Mouse (Mus musculus): ENCODE data around the gene Gpr155. TPM values are rescaled to one million over a fixed set of nuclear protein-coding genes. Genes with fewer than 3 reads are reported as not detected.
A peak's percentile ranks its signal among the peaks of the same experiment; 100 is the strongest.

Gene Gpr155
- total RNA-seq, 1 experiment from 2014 or later, result 3.9 TPM

DNA sequence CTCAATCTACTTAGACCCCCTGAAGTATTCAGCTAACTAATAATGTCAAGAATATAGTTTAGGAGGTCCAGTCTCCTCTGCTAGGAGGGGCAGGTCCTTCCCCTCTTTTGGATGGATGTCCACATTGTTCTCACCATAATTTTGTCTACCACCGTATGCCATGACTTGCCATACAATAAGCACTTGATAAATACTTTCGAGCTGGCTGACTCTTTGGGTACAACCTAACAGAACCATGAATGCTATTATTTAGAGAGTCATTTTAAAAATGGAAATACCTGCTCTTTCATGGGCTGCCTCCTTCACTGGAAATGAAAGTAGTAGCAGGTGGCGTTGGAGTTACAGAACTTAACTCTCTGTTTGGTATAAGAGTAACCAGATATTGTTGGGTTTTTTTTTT is 3.6 kb upstream of the Gpr155 start:
- no peak for ATAC-seq (replicated peaks; ENCODE audit: low read depth, poor library complexity, severe bottlenecking)

DNA sequence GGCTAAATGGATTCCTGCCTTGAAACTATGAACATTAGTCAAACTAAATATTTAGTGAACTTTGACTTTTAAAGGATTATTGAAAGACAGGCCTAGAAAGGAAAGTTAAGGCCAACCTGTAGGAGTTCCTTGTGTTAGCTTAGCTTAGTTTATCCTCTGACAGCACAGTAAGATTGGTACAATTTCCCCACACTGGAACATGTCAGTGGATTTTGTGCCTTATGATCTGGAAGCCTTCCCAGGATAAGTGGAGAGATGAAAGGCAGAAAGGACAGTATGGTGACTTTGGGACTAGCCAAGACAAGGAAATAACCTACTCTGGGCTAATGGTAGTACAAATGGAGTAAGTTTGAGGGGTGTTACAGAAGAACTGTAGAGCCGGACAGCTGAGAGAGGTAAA is 1.4 kb upstream of the Gpr155 start:
- ATAC-seq (replicated peaks; ENCODE audit: low read depth, poor library complexity, severe bottlenecking), result no peak

DNA sequence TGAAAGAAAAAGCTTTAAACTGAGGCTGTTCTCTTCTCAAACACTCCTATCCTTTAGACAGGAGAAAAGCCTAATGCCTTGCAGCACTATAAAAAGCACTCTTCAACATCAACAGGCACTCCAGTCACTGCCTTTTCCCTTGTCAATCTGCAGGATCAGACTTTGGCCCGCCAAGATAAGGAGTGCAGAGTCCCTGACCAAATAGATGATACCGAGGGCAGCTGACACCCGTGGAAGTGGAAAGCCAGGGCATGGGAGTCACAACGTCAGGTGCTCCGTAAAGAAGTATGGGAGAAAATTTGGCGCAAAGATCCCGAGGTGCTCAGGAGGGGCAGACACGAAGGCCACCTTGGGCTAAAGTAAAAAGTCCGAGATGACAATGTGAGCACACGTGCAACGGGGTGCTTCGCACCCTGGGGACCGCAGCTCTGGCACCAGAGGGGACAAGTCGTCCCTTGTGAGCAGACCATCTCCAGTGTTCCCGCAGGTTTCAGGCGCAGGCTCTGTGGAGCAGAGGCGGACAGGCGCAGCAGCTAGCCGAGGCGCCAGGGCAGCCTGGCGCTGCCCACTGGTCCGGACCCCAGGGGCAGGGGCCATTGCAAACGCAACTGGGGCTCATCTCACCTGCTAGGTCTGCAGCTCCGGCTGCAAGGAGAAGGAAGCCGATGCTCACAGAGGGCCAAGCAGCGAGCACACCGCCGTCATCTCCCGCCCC is 574 bp downstream of the Gpr155 start:
- ATAC-seq (replicated peaks; ENCODE audit: low read depth, poor library complexity, severe bottlenecking), result no peak

DNA sequence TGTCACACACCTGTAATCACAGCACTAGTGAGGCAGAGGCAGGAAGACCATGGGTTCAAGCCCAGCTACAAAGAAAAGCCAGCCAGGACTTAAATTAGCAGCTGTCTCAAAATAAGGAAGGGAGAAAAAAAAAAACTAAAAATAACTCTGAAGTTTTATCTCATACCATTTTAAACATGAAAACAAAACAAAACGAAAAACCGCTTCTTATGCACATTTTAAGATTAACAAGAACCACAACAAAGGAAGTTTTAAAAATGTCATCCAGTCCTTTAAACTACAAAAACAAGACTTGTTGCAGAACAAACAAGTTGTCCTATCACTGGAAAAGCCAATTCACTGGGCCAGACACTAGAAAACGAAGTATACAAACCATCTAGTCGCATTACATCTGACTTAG is 1.2 kb downstream of the Gpr155 start:
- no peak for ATAC-seq (replicated peaks; ENCODE audit: low read depth, poor library complexity, severe bottlenecking)

DNA sequence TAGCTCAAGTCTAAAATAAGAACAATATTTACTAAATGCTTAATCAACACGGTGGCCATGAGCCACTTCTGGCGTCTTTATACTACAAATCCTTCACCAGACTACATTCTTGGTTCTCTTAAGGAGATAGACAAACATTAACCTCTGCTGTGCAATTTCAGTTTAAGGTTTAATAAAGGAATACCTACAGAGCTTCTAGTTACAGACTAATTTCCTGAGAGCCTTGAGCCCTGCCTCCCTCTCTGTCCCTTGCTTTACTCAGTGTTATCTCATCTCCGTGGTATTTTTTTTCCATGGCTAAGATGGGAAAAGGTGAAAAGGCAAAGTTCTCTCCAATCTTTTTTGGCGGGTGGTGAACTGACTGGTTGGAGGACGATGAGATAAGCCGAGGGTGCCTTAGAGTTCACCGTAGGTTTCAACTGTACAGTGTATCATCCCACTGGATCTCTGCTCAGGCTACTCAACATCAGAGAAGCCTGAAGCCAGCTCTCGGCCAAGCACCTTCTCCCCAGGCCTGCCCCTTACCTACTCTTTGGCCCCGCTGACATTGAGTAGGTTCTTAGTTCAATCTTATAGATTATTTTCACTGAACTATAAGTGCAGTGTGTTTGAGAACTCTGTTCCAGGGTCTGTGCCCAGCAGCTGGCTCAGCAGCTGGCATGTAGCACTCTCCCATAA is 5.9 kb downstream of the Gpr155 start:
- no peak for ATAC-seq (replicated peaks; ENCODE audit: low read depth, poor library complexity, severe bottlenecking)

DNA sequence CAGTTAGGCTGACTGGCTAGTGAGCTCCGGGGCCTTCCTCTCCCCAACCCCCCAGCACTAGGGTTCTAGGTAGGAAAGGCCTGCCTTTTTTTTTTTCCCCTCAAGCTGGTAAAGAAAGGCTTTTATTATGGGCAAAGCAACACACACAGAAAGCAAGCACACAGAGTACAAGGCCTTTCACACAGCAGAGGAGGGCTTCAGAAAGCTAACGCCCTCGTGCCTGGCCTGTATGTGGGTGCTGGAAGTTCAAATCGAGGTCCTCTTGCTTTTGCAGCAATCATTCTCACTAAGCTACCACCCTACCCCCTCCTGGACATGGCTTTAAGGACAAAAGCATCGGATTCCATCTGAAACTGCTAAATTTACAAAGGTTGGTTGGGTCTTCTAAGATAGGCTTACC is 6.7 kb downstream of the Gpr155 start:
- no peak for ATAC-seq (replicated peaks; ENCODE audit: low read depth, poor library complexity, severe bottlenecking)

DNA sequence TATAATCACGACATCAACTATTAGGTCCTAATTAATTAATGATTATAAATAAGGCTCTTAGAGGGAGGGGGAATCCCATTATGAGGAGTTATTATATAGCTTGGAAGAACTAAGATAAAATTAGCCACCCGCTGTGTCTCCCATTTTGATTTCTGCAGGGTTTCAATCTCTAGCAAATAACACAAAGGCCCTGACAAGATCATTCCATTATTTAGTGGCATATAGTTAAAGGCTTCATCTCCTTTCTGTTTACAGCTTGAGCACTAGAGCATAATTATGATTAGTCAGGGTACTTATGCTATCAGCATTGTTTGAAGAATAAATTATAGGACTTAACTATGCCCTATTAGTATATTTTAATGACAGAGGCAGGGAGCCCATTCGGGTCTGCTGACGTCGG is 8.0 kb downstream of the Gpr155 start:
- ATAC-seq (replicated peaks; ENCODE audit: low read depth, poor library complexity, severe bottlenecking), result no peak

DNA sequence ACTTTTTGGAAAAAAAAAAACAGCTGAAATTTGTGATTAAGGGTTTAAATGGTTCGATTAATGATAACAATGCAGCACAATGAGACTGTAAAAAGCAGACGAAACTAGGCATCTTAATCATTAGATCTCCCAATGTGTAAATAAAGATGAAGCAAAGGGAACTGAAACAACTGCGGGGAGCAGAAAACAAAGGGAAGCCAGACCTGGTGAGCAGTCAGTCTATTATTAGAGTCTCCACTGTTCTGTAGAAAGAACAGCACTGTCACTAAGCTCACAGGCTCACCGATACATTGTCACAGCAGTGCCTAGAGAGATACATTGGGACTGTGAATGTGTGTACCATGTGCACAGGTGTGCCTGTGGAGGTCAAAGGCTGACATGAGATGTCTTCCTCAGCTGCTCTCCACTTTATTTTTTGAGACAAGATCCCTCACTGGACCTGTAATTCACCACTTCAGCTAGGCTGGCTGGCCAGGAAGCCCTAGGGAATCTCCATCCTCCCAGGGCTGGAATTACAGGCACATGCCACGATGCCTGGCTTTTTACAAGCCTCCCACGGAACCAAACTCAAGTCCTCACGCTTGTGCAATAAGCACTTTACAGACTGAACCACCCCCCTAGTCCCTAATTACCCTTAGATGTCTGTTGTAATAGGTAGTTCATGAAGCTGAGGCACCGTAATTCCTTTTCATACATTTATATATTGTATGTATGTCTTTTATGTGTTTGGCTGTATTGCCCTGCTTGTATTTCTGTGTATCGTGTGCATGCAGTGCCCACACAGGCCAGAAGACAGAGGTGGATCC is 14.6 kb downstream of the Gpr155 start:
- peak; percentile 74 for ATAC-seq (replicated peaks; ENCODE audit: low read depth, poor library complexity, severe bottlenecking)

DNA sequence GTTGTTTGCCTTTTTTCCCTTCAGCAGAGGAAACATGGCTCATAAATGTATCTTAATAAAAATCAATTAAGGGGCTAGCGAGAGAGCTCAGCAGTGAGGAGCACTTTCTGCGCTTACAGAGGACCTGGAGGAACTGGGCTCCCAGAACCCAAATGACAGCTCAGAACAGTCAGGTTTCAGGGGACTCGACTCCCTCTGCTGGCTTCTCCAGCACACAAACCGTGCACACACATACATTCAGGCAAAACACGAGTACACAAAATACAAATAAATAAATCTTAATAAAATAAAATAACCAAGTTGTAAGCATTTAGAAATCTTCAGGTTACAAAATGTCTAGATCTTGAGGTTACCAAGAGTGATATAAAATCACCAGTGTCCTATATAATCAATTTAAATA is 22.9 kb downstream of the Gpr155 start:
- no peak for ATAC-seq (replicated peaks; ENCODE audit: low read depth, poor library complexity, severe bottlenecking)

DNA sequence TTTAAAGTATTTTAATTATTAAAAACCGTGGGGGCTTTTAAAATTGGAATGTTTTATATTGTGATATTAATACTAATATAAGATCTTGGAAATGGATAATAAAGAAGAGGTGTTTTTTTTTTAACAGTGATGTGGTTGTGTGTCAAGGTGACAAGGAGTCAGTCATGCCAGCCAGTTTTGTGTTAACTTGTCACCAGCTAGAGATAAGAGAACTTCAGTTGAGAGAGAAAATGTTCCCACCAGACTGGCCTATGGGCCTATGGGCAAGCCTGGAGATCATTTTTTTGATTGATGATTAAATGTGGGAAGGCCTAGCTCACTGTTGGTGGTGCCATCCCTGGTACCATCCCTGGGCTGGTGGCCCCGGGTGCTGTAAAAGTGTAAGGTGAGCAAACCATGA is 25.8 kb downstream of the Gpr155 start:
- no peak for ATAC-seq (replicated peaks; ENCODE audit: low read depth, poor library complexity, severe bottlenecking)

DNA sequence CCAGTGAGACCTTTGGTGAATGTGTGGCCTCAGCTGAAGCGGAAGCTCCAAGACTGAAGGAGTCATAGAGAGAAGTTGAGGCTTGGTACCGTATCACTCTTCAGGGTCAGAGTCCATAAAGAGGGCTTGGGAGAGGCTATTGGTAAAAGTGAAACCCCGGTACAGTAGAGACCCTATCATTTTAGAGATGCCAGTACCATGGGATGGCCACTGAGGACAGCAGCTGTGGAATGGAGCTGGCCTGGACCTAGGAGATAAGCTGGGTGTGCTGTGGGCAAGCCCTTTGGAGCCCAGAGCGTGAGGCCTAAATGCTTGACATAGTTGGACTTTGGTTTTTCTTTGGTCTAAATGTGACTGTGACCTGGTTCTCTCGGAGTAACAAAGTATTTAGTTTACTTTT is 26.4 kb downstream of the Gpr155 start:
- no peak; the same call in 1 of the 2 replicates for ATAC-seq (replicated peaks; ENCODE audit: low read depth, poor library complexity, severe bottlenecking)

DNA sequence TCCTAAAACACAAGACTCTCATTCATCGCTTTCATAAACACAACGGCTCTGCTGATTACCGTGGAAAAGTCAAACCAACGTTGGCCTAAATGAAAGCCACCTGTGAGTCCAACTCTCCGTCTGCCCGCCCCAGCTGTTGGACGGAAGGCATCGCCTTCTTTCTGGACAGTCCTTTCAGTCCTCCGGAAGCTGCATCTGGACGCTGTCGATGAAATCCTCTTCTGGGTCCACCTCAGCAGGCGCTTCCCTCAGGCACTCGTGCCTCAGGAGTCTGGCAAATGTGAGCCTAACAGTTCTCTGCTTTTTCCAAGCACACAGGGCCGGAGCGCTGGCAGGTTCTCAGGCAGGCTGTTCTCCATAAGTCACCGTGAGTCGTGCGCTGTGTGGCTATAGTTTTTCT is 29.4 kb downstream of the Gpr155 start:
- no peak for ATAC-seq (replicated peaks; ENCODE audit: low read depth, poor library complexity, severe bottlenecking)

DNA sequence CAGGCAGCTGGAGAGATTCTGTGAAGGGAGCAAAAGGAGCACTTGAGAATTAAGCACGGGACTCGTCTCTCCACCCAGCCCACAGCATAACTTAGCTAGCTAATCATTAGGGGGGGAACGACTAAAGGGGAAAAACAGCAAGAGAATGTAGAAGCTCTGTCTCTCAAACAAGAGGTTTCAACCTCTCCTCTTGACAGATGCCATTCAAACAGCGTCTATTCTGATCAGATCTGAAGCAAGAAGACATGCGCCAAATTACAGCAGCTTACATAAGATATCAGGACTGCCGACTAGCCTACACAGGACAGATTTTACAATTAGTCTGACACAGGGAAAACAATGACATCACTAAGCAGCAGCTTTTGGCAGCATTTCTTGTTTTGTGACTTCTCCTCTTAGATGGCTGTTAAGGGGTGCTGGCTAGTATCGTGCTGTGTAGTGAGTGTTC is 34.4 kb downstream of the Gpr155 start:
- no peak for ATAC-seq (replicated peaks; ENCODE audit: low read depth, poor library complexity, severe bottlenecking)

DNA sequence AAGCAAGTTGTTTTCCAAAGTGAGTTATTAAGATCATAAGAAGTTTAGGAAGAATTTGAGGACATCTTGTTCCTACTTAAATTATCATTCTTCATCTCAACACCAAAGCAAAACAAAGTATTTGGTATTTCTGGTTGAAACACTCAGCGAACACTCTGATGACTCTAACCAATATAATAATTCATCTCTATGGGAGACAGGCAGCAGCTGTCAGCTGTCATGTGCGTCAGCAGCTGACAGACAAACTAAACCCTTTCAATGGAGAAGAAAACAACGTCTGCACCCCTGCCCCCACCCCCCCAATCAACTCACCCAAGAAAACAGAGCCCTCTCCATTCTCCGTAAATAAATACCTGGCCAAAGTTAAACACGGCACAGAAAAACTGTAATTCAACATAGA is 34.9 kb downstream of the Gpr155 start:
- no peak for ATAC-seq (replicated peaks; ENCODE audit: low read depth, poor library complexity, severe bottlenecking)

DNA sequence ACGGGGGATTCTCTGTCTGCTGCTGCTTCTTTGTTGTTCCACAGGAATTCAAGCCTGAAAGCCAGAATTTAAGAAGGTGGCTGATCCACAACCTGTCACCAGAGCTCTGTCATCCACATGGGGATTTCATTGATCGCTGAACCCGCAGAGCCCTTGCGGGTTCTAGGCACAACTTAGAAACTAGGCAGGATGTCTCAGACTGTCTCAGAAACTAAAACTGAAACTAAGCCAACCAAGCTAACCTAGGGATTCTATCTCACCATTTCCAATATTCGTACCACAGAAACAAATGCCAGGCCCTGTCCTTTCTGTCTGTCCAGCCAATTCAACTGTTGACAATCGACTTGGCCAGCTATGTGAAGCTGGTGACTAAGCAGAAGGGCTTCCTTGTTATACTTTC is 38.2 kb downstream of the Gpr155 start:
- no peak for ATAC-seq (replicated peaks; ENCODE audit: low read depth, poor library complexity, severe bottlenecking)

DNA sequence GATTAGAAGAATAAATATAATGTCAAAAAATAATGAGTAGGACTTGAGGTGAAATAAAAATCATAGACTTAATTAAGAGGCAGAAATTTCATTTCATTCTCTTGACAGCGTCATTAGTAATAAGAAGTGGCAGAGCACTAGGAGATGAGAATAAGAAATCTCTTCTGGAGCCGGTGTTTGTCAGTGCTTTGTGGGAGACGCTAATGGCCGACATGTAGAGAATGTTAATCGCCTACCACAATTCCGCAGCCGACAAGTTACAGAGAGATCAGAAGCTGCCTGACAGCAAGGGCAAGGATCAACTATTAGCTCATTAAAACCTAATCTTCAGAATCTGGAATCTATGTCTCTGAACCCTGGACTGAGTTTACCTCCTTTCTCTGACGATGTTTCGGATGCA is 38.6 kb downstream of the Gpr155 start:
- no peak for ATAC-seq (replicated peaks; ENCODE audit: low read depth, poor library complexity, severe bottlenecking)

DNA sequence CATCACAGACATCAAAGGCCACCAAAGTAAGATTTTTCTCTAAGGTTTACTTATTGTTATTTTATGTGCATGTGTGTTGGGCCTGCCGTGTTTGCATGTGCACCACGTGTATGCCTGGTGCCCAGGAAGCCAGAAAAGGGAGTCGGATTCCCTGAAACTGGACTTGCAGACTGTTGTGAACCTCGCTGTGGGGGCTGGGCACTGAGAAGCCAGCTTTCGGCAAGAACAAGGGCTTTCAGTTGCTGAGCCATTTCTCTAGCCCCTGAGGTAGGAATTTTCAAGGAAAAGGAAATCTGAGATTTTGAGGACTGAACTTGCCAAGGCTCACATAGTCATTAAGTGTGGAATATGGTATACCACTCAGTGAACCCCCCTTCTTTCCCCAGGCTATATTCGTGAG is 39.2 kb downstream of the Gpr155 start:
- ATAC-seq (replicated peaks; ENCODE audit: low read depth, poor library complexity, severe bottlenecking), result no peak

DNA sequence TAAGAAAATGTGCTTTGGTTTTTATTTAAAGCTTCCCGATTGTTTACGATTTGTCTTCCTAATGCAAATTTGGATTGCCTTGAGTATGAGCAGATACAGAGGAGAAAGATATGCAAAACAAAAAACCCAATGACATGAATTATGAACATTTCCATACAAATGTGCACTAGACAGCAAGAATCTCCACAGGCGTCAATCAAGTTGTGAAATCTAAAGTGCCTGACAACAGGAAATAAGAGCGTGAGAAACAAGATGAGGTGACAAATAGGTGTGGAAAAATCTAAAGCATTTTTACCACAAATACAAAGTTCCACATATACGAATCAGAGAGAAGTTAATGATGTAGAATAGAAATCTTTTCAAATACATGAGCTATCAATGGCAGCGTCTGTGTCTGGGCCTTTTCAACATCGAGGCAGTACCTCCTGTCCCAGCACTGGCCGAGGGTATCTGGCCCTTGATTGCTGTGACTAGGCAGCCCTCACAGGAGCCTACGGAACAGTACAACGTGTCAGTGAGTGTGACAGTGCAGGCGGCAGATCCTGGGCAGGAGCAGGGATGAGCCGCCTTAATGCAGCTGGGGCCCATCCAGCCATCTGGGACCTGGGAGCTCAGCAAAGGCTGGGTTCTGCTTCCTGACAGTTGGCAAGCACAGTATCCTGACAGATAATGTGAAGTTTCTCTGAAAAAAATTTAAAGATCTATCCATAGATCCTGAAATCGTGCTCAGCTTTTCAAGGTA is 39.9 kb downstream of the Gpr155 start:
- ATAC-seq (replicated peaks; ENCODE audit: low read depth, poor library complexity, severe bottlenecking), result no peak

DNA sequence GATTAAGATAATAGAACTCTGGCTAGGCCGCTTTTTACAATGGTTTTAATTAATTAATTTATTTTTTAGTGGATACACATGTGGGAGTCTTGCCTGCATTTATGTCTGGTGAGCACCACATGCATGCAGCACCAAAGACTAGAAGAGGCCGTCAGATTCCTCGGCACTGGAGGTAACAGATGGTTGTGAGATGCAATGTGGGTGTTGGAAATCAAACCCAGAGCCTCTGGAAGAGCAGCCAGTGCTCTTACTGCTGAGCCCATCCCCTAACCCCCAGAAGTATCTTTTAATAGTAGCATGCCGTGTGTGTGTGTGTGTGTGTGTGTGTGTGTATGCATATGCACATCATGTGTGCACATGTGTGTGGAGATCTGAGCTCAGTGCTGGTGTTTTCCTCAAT is 41.2 kb downstream of the Gpr155 start:
- ATAC-seq (replicated peaks; ENCODE audit: low read depth, poor library complexity, severe bottlenecking), result no peak

DNA sequence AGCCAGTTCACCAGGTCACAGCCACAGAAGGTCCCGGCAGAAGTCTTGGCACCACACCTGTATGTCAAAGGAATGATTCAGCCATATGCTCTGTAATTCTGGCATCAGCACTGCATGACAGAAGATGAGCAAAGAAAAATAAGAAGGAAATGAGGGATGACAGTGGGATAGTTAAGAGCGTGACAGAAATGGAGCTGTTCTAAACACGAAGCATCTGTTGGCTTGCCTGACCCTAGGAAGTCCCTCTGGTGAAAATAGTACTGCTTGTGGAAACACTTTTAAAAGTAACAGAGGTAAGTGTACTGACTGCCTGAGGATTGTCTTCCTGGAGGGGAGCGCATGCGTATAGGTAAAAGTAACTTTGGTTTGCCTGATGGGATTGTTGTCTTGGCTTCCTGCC is 42.7 kb downstream of the Gpr155 start:
- no peak for ATAC-seq (replicated peaks; ENCODE audit: low read depth, poor library complexity, severe bottlenecking)
